Mouse (Mus musculus) ES-Bruce4 (cell line): ENCODE results near the gene Cep170b. TPM values are rescaled to one million over a fixed set of nuclear protein-coding genes. Genes with fewer than 3 reads are reported as not detected.

Source experiments
- H3K27ac ChIP-seq: 2 replicates; pipeline ENCODE4 v1.5.1; 2012; ENCODE audit warnings: low read length, inconsistent platforms; ENCODE audit not compliant: insufficient read depth
- H3K27me3 ChIP-seq: 2 replicates; pipeline ENCODE4 v1.6.1; 2012; ENCODE audit warnings: mild to moderate bottlenecking, low read length, inconsistent platforms; ENCODE audit not compliant: control insufficient read depth, poor library complexity, insufficient read depth, severe bottlenecking
- H3K36me3 ChIP-seq: 2 replicates; pipeline ENCODE4 v1.6.1; 2012; ENCODE audit warnings: inconsistent platforms, mild to moderate bottlenecking, low read length, moderate library complexity; ENCODE audit not compliant: control insufficient read depth, poor library complexity, insufficient read depth, severe bottlenecking
- H3K4me1 ChIP-seq: one replicate; pipeline ENCODE4 v1.8.1; 2011; ENCODE audit warnings: low read length; ENCODE audit not compliant: control insufficient read depth, insufficient read depth
- H3K4me3 ChIP-seq: 2 replicates; pipeline ENCODE4 v1.5.1; 2011; ENCODE audit warnings: low read depth, mild to moderate bottlenecking, low read length
- H3K9ac ChIP-seq: 2 replicates; pipeline ENCODE4 v1.6.1; 2012; ENCODE audit warnings: low read depth, mild to moderate bottlenecking, inconsistent platforms; ENCODE audit not compliant: poor library complexity, severe bottlenecking
- H3K9me3 ChIP-seq: replicated peaks from 2 replicates; pipeline ENCODE4 v1.6.1; 2012; ENCODE audit warnings: mild to moderate bottlenecking, low read length, inconsistent platforms; ENCODE audit not compliant: control insufficient read depth, poor library complexity, insufficient read depth, severe bottlenecking
- CTCF ChIP-seq: IDR thresholded peaks from one replicate; pipeline ENCODE4 v1.8.1; 2011; ENCODE audit warnings: low read depth, low read length
- EP300 ChIP-seq: IDR thresholded peaks from 2 replicates; pipeline ENCODE4 v1.6.1; 2011; ENCODE audit warnings: low read depth, low read length; ENCODE audit not compliant: insufficient read depth
- POLR2A ChIP-seq: IDR thresholded peaks from one replicate; pipeline ENCODE4 v1.8.1; 2011; ENCODE audit warnings: low read length; ENCODE audit not compliant: insufficient read depth
- polyA plus RNA-seq: library from polyadenylated mRNA; stranded (reverse); fragments of >200 nt; gene quantifications from 2 replicates; pipeline ENCODE4 v1.2.4, GENCODE M21; 2011; ENCODE audit warnings: low read depth; ENCODE audit not compliant: missing spikeins, insufficient read depth, insufficient read length

Gene Cep170b
- 102 and 104 TPM in 2 replicates for polyA plus RNA-seq

DNA sequence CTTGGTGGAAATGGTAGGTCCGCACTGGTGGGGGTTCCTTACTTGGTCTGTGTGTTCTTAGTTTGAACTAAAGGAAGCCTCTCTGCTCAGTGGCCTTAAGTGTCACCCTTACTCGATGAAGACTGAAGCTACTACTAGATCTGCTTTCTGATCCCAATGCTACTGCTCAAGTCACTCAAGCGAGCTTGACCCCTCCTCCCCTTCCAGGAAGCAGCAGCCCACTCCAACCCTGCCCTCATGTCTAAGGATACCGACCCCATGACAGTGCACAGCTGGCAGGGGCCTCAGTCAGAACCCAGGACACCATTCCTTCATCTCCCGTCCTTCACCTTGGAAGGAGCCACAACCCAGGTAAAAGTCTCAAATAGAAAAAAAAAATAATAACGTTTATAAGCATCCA is at the start of gene Cep170b:
Gene Cep170b (plus strand): TSS at position 240 of the 400 bp plus-strand sequence.
- H3K27me3 ChIP-seq, result no peaks in the 10 kb centered on the region
- no peaks in the 10 kb centered on the region; the same call in 1 of the 2 replicates for H3K36me3 ChIP-seq
- TF ChIP-seq POLR2A, result no peak
- TF ChIP-seq CTCF, result no peak
- TF ChIP-seq EP300, result no peak
- peak within 1 kb of the TSS; percentile 87 for H3K27ac ChIP-seq
- no peaks in the 10 kb centered on the region for H3K9me3 ChIP-seq
- H3K9ac ChIP-seq, result peak within 1 kb of the TSS; percentile 86
- H3K4me3 ChIP-seq, result peak within 1 kb of the TSS; percentile 75
- peaks cover 2% of the 10 kb centered on the region for H3K4me1 ChIP-seq

DNA sequence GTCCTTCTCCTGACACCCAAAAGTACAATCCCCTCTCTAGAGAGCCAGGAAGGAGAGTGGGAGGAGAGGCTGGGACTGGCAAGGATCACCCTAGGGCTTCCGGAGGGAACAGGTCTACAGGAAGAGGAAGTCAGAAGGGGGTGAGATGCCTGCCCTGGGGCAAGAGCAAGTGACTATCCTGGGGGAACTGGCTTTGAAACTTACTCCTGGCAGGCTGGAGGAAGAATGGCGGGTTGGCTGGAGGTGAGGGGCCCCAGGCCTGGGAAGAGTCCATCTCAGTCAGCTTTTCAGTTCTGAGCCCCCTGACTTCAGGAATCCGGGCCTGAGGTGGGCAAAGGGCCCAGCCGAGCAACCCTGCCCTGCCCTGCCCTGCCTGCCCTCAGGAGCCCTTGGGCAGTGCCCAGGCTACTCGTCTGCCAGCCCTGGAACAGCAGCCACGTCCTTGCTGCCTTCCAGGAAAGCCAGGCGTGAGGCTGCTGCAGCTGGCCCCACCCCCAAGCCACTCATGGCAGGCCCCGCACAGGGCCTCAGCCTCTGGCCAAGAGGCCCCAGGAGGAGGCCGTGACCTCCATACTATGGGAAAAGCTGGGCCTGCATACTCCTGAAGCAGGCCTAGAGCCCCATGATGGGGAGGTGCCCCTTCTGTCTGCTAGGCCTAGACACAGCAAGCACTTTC is 49.4 kb upstream of the Cep170b start:
- Histone ChIP-seq H3K9ac (no peak overlapping the region), H3K4me1 (no peaks in the 10 kb centered on the region), H3K9me3 (no peaks in the 10 kb centered on the region), H3K36me3 (no peaks in the 10 kb centered on the region; the same call in 1 of the 2 replicates), H3K27ac (no peak overlapping the region), H3K27me3 (no peaks in the 10 kb centered on the region), H3K4me3 (no peak overlapping the region)
- TF ChIP-seq POLR2A (no peak), EP300 (no peak), CTCF (no peak)

DNA sequence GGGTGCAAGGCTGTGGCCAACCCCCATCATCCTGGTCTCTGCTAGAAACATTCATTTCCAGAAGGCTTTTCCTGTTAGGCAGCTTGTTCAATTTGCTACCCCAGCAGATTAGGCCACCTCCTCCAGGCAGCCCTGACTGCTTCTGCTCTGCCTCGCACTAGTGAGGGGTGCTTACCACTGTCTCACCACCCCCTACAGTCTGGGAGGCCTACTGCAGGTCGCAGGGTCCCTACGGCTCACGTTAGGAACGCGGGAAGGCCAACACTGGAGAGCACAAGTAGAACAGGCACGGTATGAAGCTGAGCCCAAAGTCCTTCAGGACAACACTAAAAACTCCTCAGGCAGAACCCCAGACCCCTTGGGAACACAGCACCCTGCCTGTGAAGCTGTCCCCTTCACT is 48.4 kb upstream of the Cep170b start:
- no peak overlapping the region for H3K4me3 ChIP-seq
- no peaks in the 10 kb centered on the region; the same call in 1 of the 2 replicates for H3K36me3 ChIP-seq
- TF ChIP-seq EP300 (no peak), POLR2A (no peak), CTCF (peak; percentile 64)
- no peak overlapping the region for H3K27ac ChIP-seq
- H3K27me3 ChIP-seq, result no peaks in the 10 kb centered on the region
- no peaks in the 10 kb centered on the region for H3K4me1 ChIP-seq
- H3K9ac ChIP-seq, result no peak overlapping the region
- H3K9me3 ChIP-seq, result no peaks in the 10 kb centered on the region

DNA sequence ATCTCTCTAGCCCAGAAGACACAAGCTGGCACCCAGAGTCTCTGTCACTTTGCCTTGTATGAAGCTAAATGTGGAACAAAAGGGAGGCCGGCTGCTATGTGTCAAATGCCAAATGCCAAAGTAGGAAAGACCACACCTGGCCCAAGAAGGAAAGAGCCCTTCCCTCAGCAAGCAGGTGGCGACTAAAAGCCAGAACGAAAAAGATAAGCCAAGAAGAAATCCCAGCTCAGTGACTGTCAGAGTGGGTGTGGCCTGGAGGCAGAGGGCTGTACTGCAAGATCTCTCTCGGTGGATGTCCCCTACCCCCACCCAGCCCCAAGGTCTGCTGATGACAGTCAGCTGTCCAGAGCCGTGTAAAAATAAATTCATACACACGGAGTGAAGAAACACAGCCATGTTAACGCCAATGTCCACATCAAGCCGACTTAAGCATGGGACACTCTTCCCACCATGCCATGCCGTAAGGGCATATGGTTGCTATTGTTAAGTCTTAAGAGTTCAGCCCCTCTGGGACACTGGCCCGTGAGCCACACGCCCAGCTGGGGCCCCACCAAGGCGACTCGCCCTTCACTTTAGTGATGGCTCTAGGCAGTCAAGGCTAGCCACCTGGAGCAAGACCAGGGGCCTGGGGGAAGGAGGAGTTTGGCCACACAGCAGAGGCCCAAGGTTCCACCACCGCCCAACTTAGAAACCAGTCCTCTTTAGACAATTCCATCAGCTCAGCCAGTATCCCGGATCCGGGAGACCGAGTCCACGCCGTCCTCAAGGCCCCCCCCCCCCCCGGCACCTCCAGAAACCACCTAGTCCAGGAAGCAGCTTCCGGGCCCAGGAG is 47.3 kb upstream of the Cep170b start:
- Histone ChIP-seq H3K4me1 (no peaks in the 10 kb centered on the region), H3K27ac (no peak overlapping the region), H3K27me3 (no peaks in the 10 kb centered on the region), H3K36me3 (no peaks in the 10 kb centered on the region; the same call in 1 of the 2 replicates), H3K4me3 (peak overlapping the region; percentile 88), H3K9me3 (no peaks in the 10 kb centered on the region), H3K9ac (peak overlapping the region; percentile 95)
- TF ChIP-seq EP300 (no peak), POLR2A (no peak), CTCF (no peak)

DNA sequence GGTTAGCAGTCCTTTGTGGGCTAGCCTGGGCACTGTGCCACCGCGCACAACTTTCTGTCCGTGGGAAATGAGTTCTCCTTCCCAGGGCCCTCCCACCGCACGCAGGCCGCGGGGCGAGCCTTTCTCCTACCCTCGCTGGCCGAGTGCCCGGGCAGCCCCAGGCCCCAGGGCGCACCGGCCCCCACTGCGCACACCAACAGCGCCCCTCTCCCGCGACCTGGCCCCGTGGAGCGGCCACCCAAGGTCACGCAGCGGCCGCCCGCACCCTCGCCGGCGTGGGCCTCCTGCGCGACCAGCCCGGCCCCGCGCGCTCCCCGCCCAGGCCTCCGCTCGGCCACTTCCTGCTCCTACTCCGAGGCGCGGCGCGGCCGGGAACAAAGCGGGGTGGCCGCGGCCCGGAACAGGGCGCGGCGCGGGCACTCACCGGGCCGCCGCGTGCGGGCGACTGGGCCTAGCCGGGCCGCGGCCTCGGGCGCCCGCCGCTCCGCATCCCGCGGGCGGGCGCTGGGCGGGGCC is 46.6 kb upstream of the Cep170b start:
- Histone ChIP-seq H3K27ac (no peak overlapping the region), H3K4me1 (no peaks in the 10 kb centered on the region)

More for the DNA sequence above, 46.6 kb upstream of the Cep170b start:
- H3K9me3 ChIP-seq, result no peaks in the 10 kb centered on the region
- TF ChIP-seq POLR2A, result no peak
- peak overlapping the region; percentile 88 for H3K4me3 ChIP-seq
- H3K9ac ChIP-seq, result peak overlapping the region; percentile 95
- H3K27me3 ChIP-seq, result peaks cover 2% of the 10 kb centered on the region; the same call in 1 of the 2 replicates
- no peaks in the 10 kb centered on the region; the same call in 1 of the 2 replicates for H3K36me3 ChIP-seq
